Mouse (Mus musculus) skeletal muscle tissue, postnatal 0 days (tissue): ENCODE results near the gene Ttc19. TPM values are rescaled to one million over a fixed set of nuclear protein-coding genes. Genes with fewer than 3 reads are reported as not detected.

Experiments
- polyA plus RNA-seq: library from polyadenylated mRNA; unstranded; fragments of >200 nt; fragmentation: Nextera tagmentation; extraction: Ambion mirVana; gene quantifications from 2 replicates; pipeline ENCODE4 v1.2.1, GENCODE M21; 2015

The Ttc19 gene
- 11.4 and 12.7 TPM in 2 replicates for polyA plus RNA-seq

DNA sequence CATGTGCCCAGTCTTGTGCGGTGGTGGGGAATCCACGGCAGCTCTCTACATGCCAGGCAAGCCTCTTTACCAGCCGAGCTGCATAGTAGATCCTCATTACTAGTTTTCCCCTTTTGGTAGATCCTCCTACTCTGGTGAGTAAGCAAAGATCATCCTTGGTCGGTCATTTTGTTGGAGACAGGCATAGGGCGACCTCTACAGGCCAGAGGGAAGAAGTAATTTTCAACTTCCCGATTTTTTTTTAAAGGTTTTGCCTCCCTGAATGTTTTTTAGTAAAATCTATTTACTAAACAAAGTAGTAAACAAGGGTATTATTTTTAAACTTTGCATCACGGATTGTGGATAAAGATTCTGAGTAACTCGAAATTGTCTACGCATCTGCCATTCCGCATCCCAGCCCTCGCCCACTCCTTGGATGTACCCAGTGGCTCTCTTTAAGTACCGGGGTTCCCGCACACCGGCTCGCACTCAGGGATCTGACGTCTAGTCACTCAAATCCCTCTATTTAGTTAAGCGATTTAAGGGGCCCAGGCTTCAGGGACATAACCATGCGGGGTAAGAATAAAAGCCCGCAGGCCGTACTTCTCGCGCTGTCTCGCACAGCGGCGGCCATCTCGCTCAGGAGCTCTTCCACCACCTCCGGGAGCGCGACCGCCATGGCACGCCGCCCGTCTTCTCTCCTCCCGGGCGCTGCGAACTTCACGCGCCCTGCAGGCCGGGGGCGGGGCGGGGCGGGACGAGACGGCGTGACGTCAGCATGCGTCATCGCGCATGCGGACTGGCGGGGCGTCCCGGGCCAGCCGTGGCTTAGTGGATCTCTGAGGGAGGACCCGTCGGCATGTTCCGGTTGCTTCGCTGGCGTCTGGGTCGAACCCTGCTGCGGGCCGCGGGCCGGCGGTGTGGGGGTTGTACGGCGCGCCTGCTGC lies at the start of gene Ttc19, which contains the start of gene Zswim7:
Gene Ttc19 (plus strand): TSS at position 799 of the 926 bp plus-strand sequence.
Gene Zswim7 (minus strand): TSS at position 701 of the 926 bp plus-strand sequence.

GRCm38 (mm10) chr11:62248401-62249244 lies 32.6 kb upstream of the Ttc19 start, which contains the start of gene Adora2b:
Gene Adora2b, plus strand, starts transcription at chr11:62248984.

Other genes starting within 250 kb of the Ttc19 start
- gene Adora2b, start 32.5 kb upstream of the Ttc19 start, polyA plus RNA-seq: 2.5 and 2.8 TPM in 2 replicates
- 22.5 and 23.3 TPM in 2 replicates for gene Zswim7, start 98 bp upstream of the Ttc19 start, polyA plus RNA-seq
- 4.4 TPM in 2 replicates for gene Pigl, start 177.0 kb downstream of the Ttc19 start, polyA plus RNA-seq
- gene Ncor1, start 177.1 kb downstream of the Ttc19 start, polyA plus RNA-seq: 81.7 and 84.1 TPM in 2 replicates